ENCODE assay signal across 8 mouse cellular contexts in the genomic region with DNA sequence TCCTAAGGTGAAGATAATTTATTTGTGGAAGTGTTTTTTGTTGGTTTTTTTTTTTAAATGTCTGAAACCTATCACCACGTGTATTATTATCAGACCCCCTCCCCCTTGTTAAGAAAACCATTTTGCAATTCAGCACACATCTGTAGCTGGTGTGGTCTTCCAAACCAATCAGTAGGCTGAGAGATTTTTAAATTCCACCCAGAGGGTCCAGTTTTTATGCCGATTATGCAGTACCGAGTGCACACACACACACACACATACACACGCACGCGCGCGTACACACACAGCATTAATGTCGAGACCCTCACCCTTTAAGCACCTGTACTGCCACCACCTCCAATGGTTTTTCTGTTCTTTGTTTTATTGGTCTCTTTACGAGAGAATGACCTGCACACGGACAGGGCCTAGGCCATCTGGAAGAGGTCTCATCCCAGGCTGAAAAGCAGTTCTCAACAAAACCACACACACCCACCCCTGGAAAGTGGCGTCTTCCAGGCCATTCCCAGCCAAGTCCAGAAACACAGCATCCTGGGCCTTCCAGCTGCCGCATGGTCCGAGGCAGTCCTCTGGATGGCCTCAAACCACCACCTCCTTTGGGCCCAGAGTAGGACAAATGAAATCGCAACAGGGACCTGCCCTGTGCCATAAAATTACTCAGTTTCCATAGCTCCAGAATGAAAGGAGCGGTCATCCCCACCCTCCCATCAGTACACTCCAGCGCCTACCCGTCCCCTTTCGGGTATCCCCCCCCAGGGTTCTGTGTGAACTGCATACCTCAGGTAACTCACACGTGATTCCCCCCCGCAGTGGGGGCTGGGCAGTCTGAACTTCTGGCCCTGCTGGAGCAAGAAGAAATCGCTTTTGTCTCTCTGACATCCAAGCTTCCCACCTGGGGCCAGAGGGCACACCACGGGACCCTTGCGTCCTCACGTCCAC. TPM values are rescaled to one million over a fixed set of nuclear protein-coding genes. Genes with fewer than 3 reads are reported as not detected.
A peak's percentile ranks its signal among the peaks of the same experiment; 100 is the strongest.
DNase-seq lines count a peak whose midpoint lies in the region; ATAC-seq and TF ChIP-seq lines count a peak whose summit lies in the region.

No protein-coding gene starts in this region.

- TF ChIP-seq POLR2A in bone marrow macrophage, adult 2 months (IDR thresholded peaks at IDR 0.05; ENCODE audit: borderline replicate concordance, low read depth, low read length) = no peak

- no peak for TF ChIP-seq CTCF in bone marrow macrophage, adult 2 months (IDR thresholded peaks at IDR 0.05; ENCODE audit: low read depth, low read length)

- peaks cover 15% of the 10 kb centered on the region for H3K4me1 ChIP-seq in bone marrow macrophage, adult 2 months (ENCODE audit: control insufficient read depth, insufficient read depth, low read length)
- H3K4me1 ChIP-seq in forebrain, embryonic 14.5 days (ENCODE audit: control insufficient read depth, insufficient read depth, low read length) = peaks cover 18% of the 10 kb centered on the region
- peaks cover 11% of the 10 kb centered on the region; the same call in 1 of the 2 replicates for H3K4me1 ChIP-seq in intestine, embryonic 14.5 days (replicated peaks; ENCODE audit: control insufficient read depth, insufficient read depth, low read length)
- peaks cover 2% of the 10 kb centered on the region for H3K4me1 ChIP-seq in liver, embryonic 16.5 days (ENCODE audit: control insufficient read depth, low read depth, low read length)
- peaks cover 31% of the 10 kb centered on the region for H3K4me1 ChIP-seq in neural tube, embryonic 15.5 days

- peak overlapping the region; percentile 74 for H3K4me2 ChIP-seq in forebrain, embryonic 14.5 days (ENCODE audit: low read length)
- peak overlapping the region; percentile 81 for H3K4me2 ChIP-seq in intestine, embryonic 14.5 days (ENCODE audit: low read length)
- H3K4me2 ChIP-seq in liver, embryonic 16.5 days (ENCODE audit: low read depth, low read length) = peak overlapping the region; percentile 75
- H3K4me2 ChIP-seq in neural tube, embryonic 15.5 days = peak overlapping the region; percentile 67

- peak; percentile 11 for DNase-seq in gastrocnemius, postnatal 10 days
- DNase-seq in gastrocnemius, postnatal 25 days = no peak
- peak; percentile 70 for DNase-seq in forebrain, embryonic 14.5 days (ENCODE audit: low spot score)
- peak; percentile 76 for DNase-seq in intestine, embryonic 14.5 days (ENCODE audit: low spot score)
- no peak for DNase-seq in ovary, postnatal 14 days (ENCODE audit: low spot score)

- peak; percentile 14 for ATAC-seq in forebrain, embryonic 14.5 days
- ATAC-seq in intestine, embryonic 14.5 days (replicated peaks; ENCODE audit: low FRiP score, low TSS enrichment, low read depth) = 0 out of 2 replicates have a peak, but pooled peaks have one; percentile 21
- no peak for ATAC-seq in liver, embryonic 16.5 days (ENCODE audit: low read depth)
- ATAC-seq in neural tube, embryonic 15.5 days (ENCODE audit: low FRiP score) = peak; percentile 25; the same call in 1 of the 2 replicates

- WGBS in forebrain, embryonic 14.5 days = under 1% methylated on average over 25 of the region's 25 CpGs
- WGBS in intestine, embryonic 14.5 days = 7% methylated on average over 25 of the region's 25 CpGs
- WGBS in liver, embryonic 16.5 days (ENCODE audit: insufficient replicate concordance) = 25% methylated on average over 25 of the region's 25 CpGs
- WGBS in neural tube, embryonic 15.5 days = 3% methylated on average over 25 of the region's 25 CpGs

- no peaks in the 10 kb centered on the region for H3K27me3 ChIP-seq in forebrain, embryonic 14.5 days (replicated peaks; ENCODE audit: control insufficient read depth, insufficient read depth, low read length)
- H3K27me3 ChIP-seq in intestine, embryonic 14.5 days (replicated peaks; ENCODE audit: control insufficient read depth, insufficient read depth, low read length) = no peaks in the 10 kb centered on the region
- H3K27me3 ChIP-seq in liver, embryonic 16.5 days (ENCODE audit: control insufficient read depth, insufficient read depth, low read depth, low read length) = peaks cover 39% of the 10 kb centered on the region
- H3K27me3 ChIP-seq in neural tube, embryonic 15.5 days (replicated peaks) = no peaks in the 10 kb centered on the region

- H3K36me3 ChIP-seq in forebrain, embryonic 14.5 days (ENCODE audit: control insufficient read depth, insufficient read depth, low read length) = peaks cover 14% of the 10 kb centered on the region
- H3K36me3 ChIP-seq in intestine, embryonic 14.5 days (ENCODE audit: control insufficient read depth, insufficient read depth, low read length) = peaks cover 4% of the 10 kb centered on the region; the same call in 1 of the 2 replicates
- H3K36me3 ChIP-seq in liver, embryonic 16.5 days (ENCODE audit: control insufficient read depth, insufficient read depth) = no peaks in the 10 kb centered on the region
- H3K36me3 ChIP-seq in neural tube, embryonic 15.5 days = peaks cover 6% of the 10 kb centered on the region; the same call in 1 of the 2 replicates

- H3K9ac ChIP-seq in forebrain, embryonic 14.5 days (ENCODE audit: low read length) = peak overlapping the region; percentile 99
- peak overlapping the region; percentile 83 for H3K9ac ChIP-seq in intestine, embryonic 14.5 days (ENCODE audit: low read length)
- no peak overlapping the region for H3K9ac ChIP-seq in liver, embryonic 16.5 days (ENCODE audit: low read depth, low read length)
- peak overlapping the region; percentile 99 for H3K9ac ChIP-seq in neural tube, embryonic 15.5 days (replicated peaks)

- no peaks in the 10 kb centered on the region for H3K9me3 ChIP-seq in forebrain, embryonic 14.5 days (replicated peaks; ENCODE audit: control insufficient read depth, low read length)
- no peaks in the 10 kb centered on the region for H3K9me3 ChIP-seq in intestine, embryonic 14.5 days (ENCODE audit: control insufficient read depth, low read length)
- H3K9me3 ChIP-seq in liver, embryonic 16.5 days (replicated peaks; ENCODE audit: control insufficient read depth, low read length) = no peaks in the 10 kb centered on the region
- no peaks in the 10 kb centered on the region for H3K9me3 ChIP-seq in neural tube, embryonic 15.5 days (replicated peaks)

- peak overlapping the region; percentile 96 for H3K4me3 ChIP-seq in bone marrow macrophage, adult 2 months (ENCODE audit: insufficient read depth, low read length)
- peak overlapping the region; percentile 94 for H3K4me3 ChIP-seq in forebrain, embryonic 14.5 days (ENCODE audit: low read depth, low read length)
- H3K4me3 ChIP-seq in intestine, embryonic 14.5 days (ENCODE audit: low read depth, low read length) = peak overlapping the region; percentile 80
- H3K4me3 ChIP-seq in liver, embryonic 16.5 days (ENCODE audit: low read depth, low read length) = peak overlapping the region; percentile 64
- peak overlapping the region; percentile 92 for H3K4me3 ChIP-seq in neural tube, embryonic 15.5 days (replicated peaks)

- H3K27ac ChIP-seq in bone marrow macrophage, adult 2 months (ENCODE audit: insufficient read depth, low read depth, low read length) = peak overlapping the region; percentile 75
- peak overlapping the region; percentile 98 for H3K27ac ChIP-seq in forebrain, embryonic 14.5 days (ENCODE audit: low read depth, low read length)
- peak overlapping the region; percentile 36; the same call in 1 of the 2 replicates for H3K27ac ChIP-seq in intestine, embryonic 14.5 days (ENCODE audit: low read depth)
- H3K27ac ChIP-seq in liver, embryonic 16.5 days (ENCODE audit: low read length) = no peak overlapping the region
- H3K27ac ChIP-seq in neural tube, embryonic 15.5 days (replicated peaks) = peak overlapping the region; percentile 98

RNA-seq across cellular contexts. Expression of a gene that starts 1.9 kb away (rescaled TPM):
- 1 to 10 TPM; 4.4 to 6.3 TPM for total RNA-seq in gastrocnemius, postnatal 10 days (2021)
- under 1 TPM; 0.72 to 0.97 TPM for total RNA-seq in gastrocnemius, postnatal 25 days (2021)
- polyA plus RNA-seq in bone marrow macrophage, adult 2 months (2012; ENCODE audit: insufficient read depth, insufficient read length, missing spikeins) = 146 and 151 TPM in 2 replicates
- 16.3 and 17.4 TPM in 2 replicates for polyA plus RNA-seq in forebrain, embryonic 14.5 days (2014; fragmentation: Nextera tagmentation; extraction: Ambion mirVana)
- polyA plus RNA-seq in intestine, embryonic 14.5 days (2014; fragmentation: Nextera tagmentation; extraction: Ambion mirVana) = 4.2 and 4.3 TPM in 2 replicates
- polyA plus RNA-seq in liver, embryonic 16.5 days (2015; fragmentation: Nextera tagmentation; extraction: Ambion mirVana) = 0.79 and 0.93 TPM in 2 replicates
- 38.1 and 43.5 TPM in 2 replicates for polyA plus RNA-seq in neural tube, embryonic 15.5 days (2015; fragmentation: Nextera tagmentation; extraction: Ambion mirVana)

Comparison
In these comparisons a context has a peak if more than half of its experiments do, and no peak if none do; other contexts are left out.
1. DNase-seq: peak in gastrocnemius, postnatal 10 days (single experiment), forebrain, embryonic 14.5 days (single experiment) and intestine, embryonic 14.5 days (single experiment); none in gastrocnemius, postnatal 25 days (single experiment) and ovary, postnatal 14 days (single experiment).
2. Peak in every context shown above with its lines, with median percentiles within 50 percentile points of each other: H3K4me3 ChIP-seq and H3K4me2 ChIP-seq.